Mouse (Mus musculus): ENCODE data around the gene Gm16503. TPM values are rescaled to one million over a fixed set of nuclear protein-coding genes. Genes with fewer than 3 reads are reported as not detected.
"Not testable (repeated sequence)": the region's sequence is repeated elsewhere in the genome, so short reads cannot be mapped to it uniquely, and the experiment has no call there.

Gm16503 gene
- polyA plus RNA-seq, 1 experiment from 2014 or later, result 0.05 TPM

- Histone ChIP-seq H3K9ac (ENCODE audit: low read depth, low read length) (no peak overlapping the region), H3K36me3 (ENCODE audit: control insufficient read depth, insufficient read depth) (no peaks in the 10 kb centered on the region), H3K9me3 (ENCODE audit: control insufficient read depth) (peaks cover 4% of the 10 kb centered on the region; the same call in 1 of the 2 replicates), H3K4me3 (ENCODE audit: low read depth, low read length) (no peak overlapping the region), H3K4me2 (replicated peaks; ENCODE audit: low read depth) (no peak overlapping the region), H3K27ac (ENCODE audit: low read depth, low read length) (no peak overlapping the region), H3K27me3 (replicated peaks; ENCODE audit: control insufficient read depth, insufficient read depth, low read length) (no peaks in the 10 kb centered on the region), H3K4me1 (replicated peaks; ENCODE audit: control insufficient read depth, insufficient read depth, low read length) (no peaks in the 10 kb centered on the region)
- TF ChIP-seq CTCF (IDR thresholded peaks at IDR 0.05; ENCODE audit: low read depth), result no peak
- no peak for ATAC-seq
- WGBS, result 69% methylated on average over 6 of the region's 6 CpGs
These were observed 25.6 kb downstream of the Gm16503 start for GRCm38 (mm10) chr4:147565426-147566220.

GRCm38 (mm10) chr4:147571156-147571555 lies 31.1 kb downstream of the Gm16503 start:
- not testable (repeated sequence) for H3K9ac ChIP-seq (ENCODE audit: low read depth, low read length); H3K36me3 ChIP-seq (ENCODE audit: control insufficient read depth, insufficient read depth); H3K27ac ChIP-seq (ENCODE audit: low read depth, low read length); H3K4me2 ChIP-seq (replicated peaks; ENCODE audit: low read depth); H3K27me3 ChIP-seq (replicated peaks; ENCODE audit: control insufficient read depth, insufficient read depth, low read length); H3K9me3 ChIP-seq (ENCODE audit: control insufficient read depth); H3K4me3 ChIP-seq (ENCODE audit: low read depth, low read length); ATAC-seq; H3K4me1 ChIP-seq (replicated peaks; ENCODE audit: control insufficient read depth, insufficient read depth, low read length)
- 81% methylated on average over 8 of the region's 8 CpGs for WGBS

DNA sequence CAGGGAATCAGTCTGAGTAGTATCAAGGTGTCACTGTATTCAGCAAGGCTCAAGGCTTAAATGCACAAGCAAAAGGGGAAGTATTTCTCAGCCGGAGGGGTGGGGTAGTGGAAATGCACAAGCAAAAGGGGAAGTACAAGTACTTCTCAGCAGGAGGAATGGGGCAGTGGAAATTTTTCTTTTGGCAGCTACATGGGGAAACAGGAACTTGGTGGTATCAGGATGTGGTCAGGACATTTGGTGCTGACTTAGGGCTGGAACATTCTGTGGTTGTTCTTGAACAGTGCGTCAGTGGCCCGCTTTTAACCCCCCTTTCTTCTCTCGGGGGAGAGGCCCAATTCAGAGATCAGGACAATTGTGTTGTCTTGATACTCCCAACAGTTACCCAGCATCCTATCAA lies 39.4 kb downstream of the Gm16503 start:
- H3K36me3 ChIP-seq (ENCODE audit: control insufficient read depth, insufficient read depth); H3K9ac ChIP-seq (ENCODE audit: low read depth, low read length); H3K4me2 ChIP-seq (replicated peaks; ENCODE audit: low read depth); H3K27me3 ChIP-seq (replicated peaks; ENCODE audit: control insufficient read depth, insufficient read depth, low read length); H3K27ac ChIP-seq (ENCODE audit: low read depth, low read length); ATAC-seq; H3K4me1 ChIP-seq (replicated peaks; ENCODE audit: control insufficient read depth, insufficient read depth, low read length); H3K4me3 ChIP-seq (ENCODE audit: low read depth, low read length): not testable (repeated sequence)
- WGBS, result 92% methylated on average over 4 of the region's 4 CpGs
- peaks cover 11% of the 10 kb centered on the region for H3K9me3 ChIP-seq (ENCODE audit: control insufficient read depth)

DNA sequence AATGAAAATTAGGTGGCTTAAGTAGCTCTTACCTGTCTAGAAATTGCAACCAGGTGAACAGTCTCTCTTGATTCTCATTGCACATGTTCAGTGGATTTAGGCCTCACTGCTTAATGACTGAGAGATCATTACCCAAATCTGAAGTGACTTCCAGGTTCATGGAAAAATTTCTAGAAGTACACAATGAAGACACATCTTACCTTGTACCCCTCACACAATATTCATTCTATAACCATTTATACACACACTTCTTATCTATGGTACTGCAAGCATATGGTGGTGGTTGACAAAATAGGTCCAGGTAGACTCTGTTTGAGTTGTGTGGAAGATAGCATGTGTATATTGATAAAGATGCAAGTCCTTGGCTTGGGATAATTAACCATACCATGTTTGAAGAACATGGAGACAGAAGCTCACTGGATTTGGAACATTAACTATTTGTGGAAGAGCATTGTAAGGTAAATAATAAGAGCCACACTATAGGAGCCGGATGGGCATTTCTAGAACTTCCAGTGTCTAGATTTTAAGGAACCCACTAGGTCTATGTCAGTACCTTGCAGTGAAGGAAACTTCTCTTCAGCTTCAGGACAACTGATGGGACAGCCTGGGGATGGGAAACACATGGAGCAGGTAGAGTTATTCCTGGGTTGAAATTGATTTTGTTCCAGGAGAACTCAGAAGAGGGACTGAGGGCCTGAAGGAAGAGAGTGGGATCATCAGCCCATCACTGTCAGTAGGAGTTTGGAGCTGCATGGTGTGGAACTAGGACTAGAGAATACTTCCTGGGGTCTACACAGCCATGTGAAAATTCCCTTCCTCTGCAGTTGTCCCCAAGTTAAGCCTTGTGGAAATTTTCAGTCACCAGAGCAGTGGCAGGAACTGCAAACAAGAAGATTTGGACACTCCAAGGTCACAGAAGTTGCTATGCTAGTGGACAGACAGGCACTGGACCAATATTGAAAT lies 46.8 kb downstream of the Gm16503 start:
- no peak overlapping the region for H3K9ac ChIP-seq (ENCODE audit: low read depth, low read length)
- H3K27me3 ChIP-seq (replicated peaks; ENCODE audit: control insufficient read depth, insufficient read depth, low read length), result no peaks in the 10 kb centered on the region
- H3K27ac ChIP-seq (ENCODE audit: low read depth, low read length), result no peak overlapping the region
- 49% methylated on average over 1 of the region's 1 CpGs for WGBS
- H3K4me2 ChIP-seq (replicated peaks; ENCODE audit: low read depth), result no peak overlapping the region
- no peak for TF ChIP-seq CTCF (IDR thresholded peaks at IDR 0.05; ENCODE audit: low read depth)
- peaks cover 11% of the 10 kb centered on the region; the same call in 1 of the 2 replicates for H3K9me3 ChIP-seq (ENCODE audit: control insufficient read depth)
- H3K4me3 ChIP-seq (ENCODE audit: low read depth, low read length), result no peak overlapping the region
- no peaks in the 10 kb centered on the region for H3K4me1 ChIP-seq (replicated peaks; ENCODE audit: control insufficient read depth, insufficient read depth, low read length)
- H3K36me3 ChIP-seq (ENCODE audit: control insufficient read depth, insufficient read depth), result no peaks in the 10 kb centered on the region
- peak; percentile 31; the same call in 1 of the 2 replicates for ATAC-seq

Other genes starting within 250 kb of the Gm16503 start
- 0.17 and 0.18 TPM in 2 replicates for gene Zfp988, start 234.5 kb upstream of the Gm16503 start, polyA plus RNA-seq (2015; fragmentation: Nextera tagmentation; extraction: Ambion mirVana)
- gene Zfp978, start 178.9 kb upstream of the Gm16503 start, polyA plus RNA-seq (2015; fragmentation: Nextera tagmentation; extraction: Ambion mirVana), result not detected in 2 replicates
- 1.7 and 2.0 TPM in 2 replicates for gene Zfp982, start 47.8 kb upstream of the Gm16503 start, polyA plus RNA-seq (2015; fragmentation: Nextera tagmentation; extraction: Ambion mirVana)
- gene Zfp985, start 13.1 kb downstream of the Gm16503 start, polyA plus RNA-seq (2015; fragmentation: Nextera tagmentation; extraction: Ambion mirVana), result 0.23 and 0.33 TPM in 2 replicates
- 1.0 and 1.3 TPM in 2 replicates for gene Zfp979, start 102.3 kb downstream of the Gm16503 start, polyA plus RNA-seq (2015; fragmentation: Nextera tagmentation; extraction: Ambion mirVana)
- gene Zfp534, start 162.3 kb downstream of the Gm16503 start, polyA plus RNA-seq (2015; fragmentation: Nextera tagmentation; extraction: Ambion mirVana), result not detected in 2 replicates